In genomic region chr3:97332172-97332571, GRCm38 (mm10) we compare ENCODE assay signal across 11 mouse cellular contexts. TPM values are rescaled to one million over a fixed set of nuclear protein-coding genes. Genes with fewer than 3 reads are reported as not detected.
A peak's percentile ranks its signal among the peaks of the same experiment; 100 is the strongest.
DNase-seq lines count a peak whose midpoint lies in the region; ATAC-seq and TF ChIP-seq lines count a peak whose summit lies in the region.
"Had no signal": no experiment of that assay in that cellular context is flagged by ENCODE, and none has a peak within 500 bp of the region (broad histone marks: within the 10 kb centered on the region; RNA-seq: fewer than 3 reads in every experiment).

No protein-coding gene starts in this region.

- H3K27ac ChIP-seq in intestine, postnatal 0 days (ENCODE audit: low read depth, low read length) = no peak overlapping the region
- H3K27ac ChIP-seq in intestine, embryonic 16.5 days (ENCODE audit: low read length) = no peak overlapping the region
- H3K27ac ChIP-seq in hindbrain, embryonic 13.5 days = no peak overlapping the region
- H3K27ac ChIP-seq: heart, embryonic 13.5 days; macrophage; stomach, embryonic 15.5 days had no signal

- no peak overlapping the region for H3K9ac ChIP-seq in intestine, postnatal 0 days (ENCODE audit: low read depth, low read length)
- no peak overlapping the region for H3K9ac ChIP-seq in intestine, embryonic 16.5 days (ENCODE audit: low read depth, low read length)
- H3K9ac ChIP-seq in hindbrain, embryonic 13.5 days = no peak overlapping the region
- H3K9ac ChIP-seq: heart, embryonic 13.5 days; stomach, embryonic 15.5 days had no signal

- peak; percentile 36 for DNase-seq in 3T3-L1 (ENCODE audit: low read depth, low spot score)
- peak; percentile 29 for DNase-seq in CD4-positive helper T cell, adult 2 months (ENCODE audit: low read depth, low spot score)
- peak; percentile 29 for DNase-seq in induced T-regulatory cell, adult 2 months (ENCODE audit: low read depth)
- DNase-seq: layer of hippocampus, adult 9-11 months had no signal

- peak; percentile 59 for TF ChIP-seq CTCF in intestine, postnatal 0 days (IDR thresholded peaks at IDR 0.05; ENCODE audit: low read depth)

- no peaks in the 10 kb centered on the region for H3K36me3 ChIP-seq in intestine, postnatal 0 days (ENCODE audit: control insufficient read depth, insufficient read depth)
- no peaks in the 10 kb centered on the region for H3K36me3 ChIP-seq in intestine, embryonic 16.5 days (ENCODE audit: control insufficient read depth, insufficient read depth, low read length)
- no peaks in the 10 kb centered on the region for H3K36me3 ChIP-seq in hindbrain, embryonic 13.5 days
- H3K36me3 ChIP-seq: heart, embryonic 13.5 days; stomach, embryonic 15.5 days had no signal

- no peak for ATAC-seq in intestine, postnatal 0 days
- no peak for ATAC-seq in intestine, embryonic 16.5 days
- ATAC-seq in megakaryocyte progenitor cell, adult 5-6 weeks (replicated peaks; ENCODE audit: poor library complexity) = no peak
- ATAC-seq in hindbrain, embryonic 13.5 days (ENCODE audit: low FRiP score) = no peak

- H3K4me1 ChIP-seq in intestine, postnatal 0 days (replicated peaks; ENCODE audit: control insufficient read depth, insufficient read depth, low read length) = no peaks in the 10 kb centered on the region
- peaks cover under 1% of the 10 kb centered on the region for H3K4me1 ChIP-seq in intestine, embryonic 16.5 days (ENCODE audit: control insufficient read depth, insufficient read depth, low read length)
- peaks cover 12% of the 10 kb centered on the region for H3K4me1 ChIP-seq in hindbrain, embryonic 13.5 days (replicated peaks)

- H3K9me3 ChIP-seq in intestine, postnatal 0 days (ENCODE audit: control insufficient read depth) = no peaks in the 10 kb centered on the region
- no peaks in the 10 kb centered on the region for H3K9me3 ChIP-seq in intestine, embryonic 16.5 days (ENCODE audit: control insufficient read depth, low read length)
- no peaks in the 10 kb centered on the region for H3K9me3 ChIP-seq in hindbrain, embryonic 13.5 days
- H3K9me3 ChIP-seq: stomach, embryonic 15.5 days had no signal

- H3K4me3 ChIP-seq in intestine, postnatal 0 days (ENCODE audit: low read depth, low read length) = no peak overlapping the region
- H3K4me3 ChIP-seq in intestine, embryonic 16.5 days (ENCODE audit: low read length) = no peak overlapping the region
- H3K4me3 ChIP-seq in hindbrain, embryonic 13.5 days = no peak overlapping the region
- H3K4me3 ChIP-seq: heart, embryonic 13.5 days; stomach, embryonic 15.5 days had no signal

- 87% methylated on average over 12 of the region's 12 CpGs for WGBS in intestine, postnatal 0 days
- WGBS in intestine, embryonic 16.5 days = 91% methylated on average over 12 of the region's 12 CpGs
- WGBS in hindbrain, embryonic 13.5 days = 88% methylated on average over 12 of the region's 12 CpGs

- H3K27me3 ChIP-seq in intestine, postnatal 0 days (replicated peaks; ENCODE audit: control insufficient read depth, insufficient read depth, low read length) = no peaks in the 10 kb centered on the region
- H3K27me3 ChIP-seq in intestine, embryonic 16.5 days (replicated peaks; ENCODE audit: control insufficient read depth, insufficient read depth, low read length) = no peaks in the 10 kb centered on the region
- H3K27me3 ChIP-seq in hindbrain, embryonic 13.5 days = no peaks in the 10 kb centered on the region
- H3K27me3 ChIP-seq: heart, embryonic 13.5 days; stomach, embryonic 15.5 days had no signal

- no peak overlapping the region for H3K4me2 ChIP-seq in intestine, postnatal 0 days (replicated peaks; ENCODE audit: low read depth)
- H3K4me2 ChIP-seq in intestine, embryonic 16.5 days (ENCODE audit: low read depth, low read length) = no peak overlapping the region
- H3K4me2 ChIP-seq in hindbrain, embryonic 13.5 days = no peak overlapping the region
- H3K4me2 ChIP-seq: heart, embryonic 13.5 days had no signal

RNA-seq across cellular contexts. Expression of gene Bcl9, which starts 34.5 kb away (rescaled TPM):
- polyA plus RNA-seq in intestine, postnatal 0 days (2015; fragmentation: Nextera tagmentation; extraction: Ambion mirVana) = 21.2 and 26.7 TPM in 2 replicates
- polyA plus RNA-seq in intestine, embryonic 16.5 days (2015; fragmentation: Nextera tagmentation; extraction: Ambion mirVana) = 35.9 and 37.4 TPM in 2 replicates
- 20.1 and 24.8 TPM in 2 replicates for total RNA-seq in megakaryocyte progenitor cell, adult 5-6 weeks (2015)
- 6.5 and 8.2 TPM in 2 replicates for total RNA-seq in megakaryocyte progenitor cell, adult 5-6 weeks (2017)
- polyA plus RNA-seq in hindbrain, embryonic 13.5 days (2015; fragmentation: Nextera tagmentation; extraction: Ambion mirVana) = 86.4 and 89.0 TPM in 2 replicates
